Mouse (Mus musculus): Measurements from ENCODE around the gene Pnrc2. TPM values are rescaled to one million over a fixed set of nuclear protein-coding genes. Genes with fewer than 3 reads are reported as not detected.

Pnrc2 gene
- polyA plus RNA-seq, 1 experiment: 23.5 TPM

- DNase-seq (ENCODE audit: low read depth, low spot score): no peak
- 80% methylated on average over 10 of the region's 10 CpGs for WGBS
Observed at GRCm38 (mm10) chr4:135874564-135875535, 1.2 kb upstream of the Pnrc2 start.

- WGBS: 1% methylated on average over 17 of the region's 17 CpGs
- DNase-seq (ENCODE audit: low read depth, low spot score): no peak
Observed at GRCm38 (mm10) chr4:135872589-135873391, 860 bp downstream of the Pnrc2 start.

GRCm38 (mm10) chr4:135872015-135872414 lies 1.6 kb downstream of the Pnrc2 start:
- DNase-seq (ENCODE audit: low read depth, low spot score): no peak
- WGBS: 10% methylated on average over 3 of the region's 3 CpGs

GRCm38 (mm10) chr4:135870227-135871023 lies 3.2 kb downstream of the Pnrc2 start:
- WGBS: 7% methylated on average over 2 of the region's 2 CpGs
- no peak for DNase-seq (ENCODE audit: low read depth, low spot score)

GRCm38 (mm10) chr4:135868996-135869395 lies 4.7 kb downstream of the Pnrc2 start:
- no peak for DNase-seq (ENCODE audit: low read depth, low spot score)
- WGBS: 34% methylated on average over 2 of the region's 2 CpGs

- WGBS: 3% methylated on average over 7 of the region's 7 CpGs
- DNase-seq (ENCODE audit: low read depth, low spot score): no peak
Observed at GRCm38 (mm10) chr4:135857597-135858186, 16.0 kb downstream of the Pnrc2 start.

- no peak for DNase-seq (ENCODE audit: low read depth, low spot score)
- WGBS: under 1% methylated on average over 90 of the region's 91 CpGs
Observed at GRCm38 (mm10) chr4:135856223-135857091, 17.2 kb downstream of the Pnrc2 start.

GRCm38 (mm10) chr4:135855536-135856222 lies 18.0 kb downstream of the Pnrc2 start, which contains the start of gene Srsf10:
Gene Srsf10, plus strand, starts transcription at chr4:135855747.
- DNase-seq (ENCODE audit: low read depth, low spot score): peak; percentile 76
- WGBS: under 1% methylated on average over 65 of the region's 67 CpGs

- WGBS: 4% methylated on average over 6 of the region's 6 CpGs
- no peak for DNase-seq (ENCODE audit: low read depth, low spot score)
Observed at GRCm38 (mm10) chr4:135855080-135855479, 18.6 kb downstream of the Pnrc2 start.

GRCm38 (mm10) chr4:135854630-135855029 lies 19.0 kb downstream of the Pnrc2 start:
- WGBS: 73% methylated on average over 11 of the region's 11 CpGs
- DNase-seq (ENCODE audit: low read depth, low spot score): no peak

- 93% methylated on average over 14 of the region's 14 CpGs for WGBS
Observed at GRCm38 (mm10) chr4:135853987-135854546, 19.6 kb downstream of the Pnrc2 start.

GRCm38 (mm10) chr4:135851942-135852341 lies 21.7 kb downstream of the Pnrc2 start:
- DNase-seq (ENCODE audit: low read depth, low spot score): no peak
- 73% methylated on average over 9 of the region's 9 CpGs for WGBS

More at GRCm38 (mm10) chr4:135853987-135854546, 19.6 kb downstream of the Pnrc2 start:
- no peak for DNase-seq (ENCODE audit: low read depth, low spot score)

- WGBS: 33% methylated on average over 13 of the region's 13 CpGs
- DNase-seq (ENCODE audit: low read depth, low spot score): no peak
Observed at GRCm38 (mm10) chr4:135850411-135851095, 23.1 kb downstream of the Pnrc2 start.

GRCm38 (mm10) chr4:135847581-135847980 lies 26.1 kb downstream of the Pnrc2 start:
- WGBS: 52% methylated on average over 5 of the region's 5 CpGs
- no peak for DNase-seq (ENCODE audit: low read depth, low spot score)

GRCm38 (mm10) chr4:135844400-135844799 lies 29.2 kb downstream of the Pnrc2 start:
- DNase-seq (ENCODE audit: low read depth, low spot score): no peak
- WGBS: 30% methylated on average over 6 of the region's 6 CpGs

- DNase-seq (ENCODE audit: low read depth, low spot score): no peak
- 72% methylated on average over 21 of the region's 21 CpGs for WGBS
Observed at GRCm38 (mm10) chr4:135839293-135840011, 34.2 kb downstream of the Pnrc2 start.
